Comparison of ENCODE assay signal across 20 mouse cellular contexts in genomic region chr9:101875306-101875705, GRCm38 (mm10).
A peak's percentile ranks its signal among the peaks of the same experiment; 100 is the strongest.
DNase-seq lines count a peak whose midpoint lies in the region; ATAC-seq lines count a peak whose summit lies in the region.
"Had no signal": no experiment of that assay in that cellular context is flagged by ENCODE, and none has a peak within 500 bp of the region (broad histone marks: within the 10 kb centered on the region; RNA-seq: fewer than 3 reads in every experiment).

No protein-coding gene starts in this region.

- peak; percentile 83 for ATAC-seq in frontal cortex, adult (ENCODE audit: low TSS enrichment)
- ATAC-seq: activated CD4-positive, CD25-positive, alpha-beta regulatory T cell, adult 4 months; CD4-positive, CD25-positive, alpha-beta regulatory T cell, adult 4 months; Patski had no signal

- DNase-seq in frontal cortex, postnatal 14 days (ENCODE audit: low spot score in 2 of 2): no peak
- DNase-seq in brain, adult 2 months (ENCODE audit: low read depth, low spot score): peak; percentile 53
- DNase-seq in telencephalon, adult 2 months (ENCODE audit: low read depth, low spot score): peak; percentile 55
- DNase-seq in thymus, adult 18-20 months: no peak
- DNase-seq in kidney, postnatal 10 days: no peak
- DNase-seq: adrenal gland, adult 2 months; adrenal gland, adult 8-10 months; adrenal gland, postnatal 10 days; adrenal gland, postnatal 14 days; adrenal gland, postnatal 25 days; adrenal gland, postnatal 36 days; B cell, adult 2 months; cerebellum, adult 11 months; cerebellum, adult 11-12 months; cerebellum, adult 18-20 months; cerebellum, adult 2 months had no signal

Comparison
In these comparisons a context has a peak if more than half of its experiments do, and no peak if none do; other contexts are left out.
1. DNase-seq: peak in brain, adult 2 months (single experiment) and telencephalon, adult 2 months (single experiment); none in frontal cortex, postnatal 14 days (0 of 2), thymus, adult 18-20 months (0 of 2) and kidney, postnatal 10 days (single experiment).